Mouse (Mus musculus) small intestine, adult 2 months (tissue): Measurements from ENCODE around the gene Zfp523.

Experiments
- CTCF ChIP-seq: fragments of 200-500 bp; IDR thresholded peaks from 2 replicates; pipeline ENCODE4 v1.5.1; 2012; ENCODE audit warnings: low read depth, mild to moderate bottlenecking, control low read depth, inconsistent platforms, low read length, moderate library complexity, mixed read lengths; ENCODE audit not compliant: insufficient replicate concordance, insufficient read length; ENCODE audit errors: extremely low read depth
- POLR2A ChIP-seq: fragments of 200-500 bp; IDR thresholded peaks from 2 replicates; pipeline ENCODE4 v1.6.1; 2012; ENCODE audit warnings: low read depth, mild to moderate bottlenecking, control low read depth, inconsistent platforms, low read length, moderate library complexity

- TF ChIP-seq POLR2A (no peak), CTCF (no peak)
Observed at GRCm38 (mm10) chr17:28149734-28150133, 27.2 kb upstream of the Zfp523 start.
